Mouse (Mus musculus) liver, embryonic 14.5 days (tissue): ENCODE results near the gene 1700003E16Rik. TPM values are rescaled to one million over a fixed set of nuclear protein-coding genes. Genes with fewer than 3 reads are reported as not detected.
A peak's percentile ranks its signal among the peaks of the same experiment; 100 is the strongest.

Source experiments
- ATAC-seq: fragments of 200-750 bp; cut with Nextera tagmentation; 2 replicates; pipeline ENCODE4 v1.8.0; 2017; ENCODE audit warnings: moderate number of reproducible peaks, mild to moderate bottlenecking, moderate library complexity; ENCODE audit not compliant: insufficient read depth
- DNase-seq, 3 experiments: peaks; one replicate each; pipeline ENCODE4 v3.0.0-alpha.2; 2012 to 2013; ENCODE audit warnings: low read depth in 3 of 3, low spot score in 3 of 3
- H3K27ac ChIP-seq: fragments of 300-500 bp; sonication (generic); 2 replicates; pipeline ENCODE4 v1.5.1; 2014; ENCODE audit warnings: moderate library complexity, mild to moderate bottlenecking, control low read depth, inconsistent platforms
- H3K27me3 ChIP-seq: fragments of 300-500 bp; sonication (generic); 2 replicates; pipeline ENCODE4 v1.6.1; 2014; ENCODE audit warnings: mild to moderate bottlenecking, low read length, moderate library complexity; ENCODE audit not compliant: control insufficient read depth, insufficient read depth
- H3K36me3 ChIP-seq: fragments of 300-500 bp; sonication (generic); replicated peaks from 2 replicates; pipeline ENCODE4 v1.6.1; 2014; ENCODE audit warnings: low read depth; ENCODE audit not compliant: control insufficient read depth, insufficient read depth
- H3K4me1 ChIP-seq, 2 experiments: fragments of 200-500 bp in 1 of 2; fragments of 300-500 bp in 1 of 2; sonication (generic) in 1 of 2; replicated peaks; 2 replicates each; pipeline ENCODE4 v1.6.1; 2012 to 2014; ENCODE audit warnings: antibody characterized with exemption in 1 of 2, inconsistent platforms in 1 of 2, low read length in 1 of 2; ENCODE audit not compliant: control insufficient read depth in 2 of 2, insufficient read depth in 2 of 2
- H3K4me2 ChIP-seq: fragments of 300-500 bp; sonication (generic); 2 replicates; pipeline ENCODE4 v1.6.1; 2014; ENCODE audit warnings: low read depth, mild to moderate bottlenecking, control low read depth, moderate library complexity
- H3K4me3 ChIP-seq, 2 experiments: fragments of 200-500 bp in 1 of 2; fragments of 300-500 bp in 1 of 2; sonication (generic) in 1 of 2; 2 replicates each; pipeline ENCODE4 v1.5.1; 2012 to 2014; ENCODE audit warnings: low read depth in 2 of 2, low read length in 2 of 2, mild to moderate bottlenecking in 2 of 2, control low read depth in 1 of 2, inconsistent platforms in 1 of 2, moderate library complexity in 1 of 2; ENCODE audit not compliant: insufficient read depth in 1 of 2
- H3K9ac ChIP-seq: fragments of 300-500 bp; sonication (generic); replicated peaks from 2 replicates; pipeline ENCODE4 v1.6.1; 2014; ENCODE audit warnings: mild to moderate bottlenecking, control low read depth, moderate library complexity
- H3K9me3 ChIP-seq: fragments of 300-500 bp; sonication (generic); 2 replicates; pipeline ENCODE4 v1.6.1; 2016; ENCODE audit warnings: low read length, mixed read lengths; ENCODE audit not compliant: control insufficient read depth
- CTCF ChIP-seq: IDR thresholded peaks from 2 replicates; pipeline ENCODE4 v1.5.1; 2016; ENCODE audit warnings: antibody characterized with exemption, low read depth, control low read depth
- EP300 ChIP-seq: IDR thresholded peaks from 2 replicates; pipeline ENCODE4 v1.6.1; 2016; ENCODE audit warnings: antibody characterized with exemption, low read depth
- WGBS: fragments of 180-500 bp; shearing (Covaris S2); extraction: QIAGEN DNeasy Blood & Tissue Kit; methylation state at CpG from one replicate; pipeline ENCODE4 v1.1.7; 2014; ENCODE audit not compliant: insufficient replicate concordance; 5-methylcytosine and 5-hydroxymethylcytosine counted together
- polyA plus RNA-seq, 2 experiments: library from polyadenylated mRNA; depleted of rRNA in 1 of 2; stranded (reverse) in 1 of 2; unstranded in 1 of 2; fragments of >200 nt; fragmentation: Nextera tagmentation in 1 of 2; extraction: Ambion mirVana in 1 of 2; gene quantifications; 2 replicates each; pipeline versions ENCODE4 v1.2.1 to v1.2.3; 2012 to 2014

1700003E16Rik gene
- polyA plus RNA-seq, 2 experiments = 0.15 TPM; not detected in 1

DNA sequence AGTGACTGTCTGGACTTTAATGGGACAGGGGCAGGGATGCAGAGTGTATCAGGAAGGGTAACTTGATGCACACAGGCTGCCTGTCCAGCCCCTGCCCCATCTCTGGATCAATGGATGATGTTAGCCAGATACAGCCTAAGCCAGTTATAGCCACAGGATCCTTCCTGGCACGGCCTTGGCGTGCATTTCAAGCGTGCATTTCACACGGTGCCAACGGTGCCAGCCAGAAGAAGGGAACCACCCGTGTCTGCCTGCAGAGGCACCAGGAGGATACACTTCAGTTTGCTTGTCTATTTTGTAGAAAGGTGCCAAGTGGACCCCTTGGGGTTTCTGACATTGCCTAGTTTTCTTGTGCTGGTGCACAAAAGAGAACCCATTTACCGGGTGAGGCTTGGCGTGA is 16.2 kb upstream of the 1700003E16Rik start:
- ATAC-seq = no peak
- H3K9me3 ChIP-seq = no peaks in the 10 kb centered on the region
- H3K27me3 ChIP-seq = peaks cover 33% of the 10 kb centered on the region
- no peak overlapping the region for H3K4me2 ChIP-seq
- H3K4me1 ChIP-seq = peaks cover 4 to 8% of the 10 kb centered on the region in 2 experiments; a peak in 3 of 4 replicates
- no peak overlapping the region for H3K9ac ChIP-seq
- no peak for DNase-seq
- no peak overlapping the region for H3K27ac ChIP-seq
- H3K4me3 ChIP-seq = no peak overlapping the region
- no peaks in the 10 kb centered on the region for H3K36me3 ChIP-seq
- WGBS = 83% methylated on average over 8 of the region's 8 CpGs
- TF ChIP-seq CTCF (no peak), EP300 (no peak)

DNA sequence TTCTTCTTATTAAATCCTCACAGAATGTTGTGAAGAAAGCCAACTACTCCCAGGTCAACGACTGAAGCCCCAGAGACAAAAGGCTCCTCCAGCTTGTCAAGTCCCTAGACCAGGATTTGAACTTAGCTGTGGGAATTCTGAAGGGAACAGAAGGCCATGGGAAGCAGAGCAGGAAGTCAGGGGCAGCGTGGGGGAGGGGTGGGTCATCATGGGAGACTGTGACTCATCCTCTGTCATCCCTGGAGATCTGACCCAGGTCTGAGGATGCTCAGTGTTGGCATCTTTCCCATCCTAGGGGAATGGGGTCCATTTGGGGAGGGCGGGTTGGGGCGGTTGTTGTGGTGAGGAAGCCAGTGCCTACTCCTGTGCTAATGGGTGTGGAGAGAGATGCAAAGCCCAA is 14.6 kb upstream of the 1700003E16Rik start:
- no peak overlapping the region for H3K4me2 ChIP-seq
- no peak for DNase-seq
- H3K4me3 ChIP-seq = no peak overlapping the region
- no peak overlapping the region for H3K9ac ChIP-seq
- H3K9me3 ChIP-seq = no peaks in the 10 kb centered on the region
- no peak for ATAC-seq
- peaks cover 4 to 5% of the 10 kb centered on the region in 2 experiments; a peak in 3 of 4 replicates for H3K4me1 ChIP-seq
- peaks cover 19% of the 10 kb centered on the region for H3K27me3 ChIP-seq
- H3K27ac ChIP-seq = no peak overlapping the region
- WGBS = 41% methylated on average over 4 of the region's 4 CpGs
- no peaks in the 10 kb centered on the region for H3K36me3 ChIP-seq
- TF ChIP-seq EP300 = no peak
- no peak for TF ChIP-seq CTCF

DNA sequence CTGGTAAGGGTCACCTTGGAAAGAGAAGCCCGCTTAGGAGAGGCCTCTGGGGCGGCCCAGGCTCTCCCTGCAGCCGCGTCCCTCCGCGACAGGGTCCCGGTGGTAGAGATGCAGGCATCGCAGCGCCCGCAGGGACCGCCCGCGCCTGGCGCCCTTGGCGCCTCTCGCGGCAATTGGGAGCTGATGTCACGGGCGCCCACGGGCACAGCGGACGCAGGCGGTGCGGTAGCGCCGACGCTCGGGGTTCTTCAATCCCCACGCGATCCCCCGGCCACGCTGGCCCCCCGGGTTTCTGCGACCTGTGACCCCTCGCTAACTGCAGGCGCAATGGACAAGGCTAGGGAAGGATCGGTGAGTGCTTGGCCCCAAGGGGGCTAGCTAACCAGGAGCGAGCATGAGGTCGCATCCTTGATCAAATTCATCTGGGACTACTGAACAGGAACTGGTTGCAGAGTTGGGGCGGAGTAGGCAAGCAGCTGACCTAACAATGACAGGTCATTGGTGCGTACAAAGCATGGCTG is 13.9 kb upstream of the 1700003E16Rik start:
- Histone ChIP-seq H3K9me3 (no peaks in the 10 kb centered on the region), H3K4me1 (peaks cover 4 to 5% of the 10 kb centered on the region in 2 experiments; a peak in 3 of 4 replicates), H3K27me3 (peaks cover 13% of the 10 kb centered on the region), H3K9ac (no peak overlapping the region), H3K4me3 (no peak overlapping the region), H3K27ac (no peak overlapping the region), H3K4me2 (peak overlapping the region; percentile 41), H3K36me3 (no peaks in the 10 kb centered on the region)
- TF ChIP-seq CTCF = no peak
- no peak for TF ChIP-seq EP300
- ATAC-seq (no peak), DNase-seq (no peak)
- 7% methylated on average over 41 of the region's 41 CpGs for WGBS

GRCm38 (mm10) chr6:83142886-83143285 is 13.3 kb upstream of the 1700003E16Rik start:
- H3K4me2 ChIP-seq = no peak overlapping the region
- no peak for TF ChIP-seq EP300
- TF ChIP-seq CTCF = no peak
- H3K27me3 ChIP-seq = peaks cover 13% of the 10 kb centered on the region

DNA sequence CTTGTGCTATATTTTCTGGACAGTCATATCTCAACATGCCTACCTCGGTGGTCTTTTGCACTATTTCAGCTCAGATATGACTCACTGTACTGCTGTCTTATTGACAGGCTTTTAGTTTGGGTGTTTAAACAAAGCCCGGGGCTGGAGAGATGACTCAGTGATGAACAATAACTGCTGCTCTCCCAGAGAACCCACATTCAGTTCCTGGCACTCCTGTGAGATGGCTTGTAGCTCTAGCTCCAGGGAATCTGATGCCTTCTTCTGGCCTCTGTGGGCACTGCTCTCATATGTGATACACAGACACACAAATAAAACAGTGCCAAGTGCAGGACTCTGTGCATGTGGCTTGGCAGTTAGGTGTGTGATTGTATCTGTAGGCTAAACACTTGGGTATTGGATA is 11.0 kb upstream of the 1700003E16Rik start:
- 38% methylated on average over 2 of the region's 2 CpGs for WGBS
- no peaks in the 10 kb centered on the region for H3K36me3 ChIP-seq
- no peak for TF ChIP-seq EP300
- no peak for TF ChIP-seq CTCF
- DNase-seq (no peak), ATAC-seq (no peak)
- no peak overlapping the region for H3K27ac ChIP-seq
- peaks cover 0 to 2% of the 10 kb centered on the region in 2 experiments; a peak in 1 of 4 replicates for H3K4me1 ChIP-seq
- H3K4me2 ChIP-seq = no peak overlapping the region
- H3K9ac ChIP-seq = no peak overlapping the region
- no peak overlapping the region for H3K4me3 ChIP-seq
- peaks cover 13% of the 10 kb centered on the region for H3K27me3 ChIP-seq
- H3K9me3 ChIP-seq = no peaks in the 10 kb centered on the region

More at GRCm38 (mm10) chr6:83142886-83143285, 13.3 kb upstream of the 1700003E16Rik start:
- H3K9ac ChIP-seq = no peak overlapping the region
- no peaks in the 10 kb centered on the region for H3K9me3 ChIP-seq
- H3K4me3 ChIP-seq = no peak overlapping the region
- no peak overlapping the region for H3K27ac ChIP-seq
- no peaks in the 10 kb centered on the region for H3K36me3 ChIP-seq
- 50% methylated on average over 11 of the region's 11 CpGs for WGBS
- no peak for DNase-seq
- no peak for ATAC-seq
- peaks cover 0 to 5% of the 10 kb centered on the region in 2 experiments; a peak in 2 of 4 replicates for H3K4me1 ChIP-seq
